Mouse (Mus musculus) ES-CJ7 (cell line): ENCODE results near the gene Sipa1l3.
A peak's percentile ranks its signal among the peaks of the same experiment; 100 is the strongest.

Source experiments
- DNase-seq: peaks from one replicate; pipeline ENCODE4 v3.0.0; 2011; ENCODE audit warnings: low read depth, low spot score

Sipa1l3 gene

GRCm38 (mm10) chr7:29416906-29417305 is 101.5 kb downstream of the Sipa1l3 start:
- peak; percentile 82 for DNase-seq

- DNase-seq: no peak
Measured at GRCm38 (mm10) chr7:29411838-29412580, 106.4 kb downstream of the Sipa1l3 start.

DNA sequence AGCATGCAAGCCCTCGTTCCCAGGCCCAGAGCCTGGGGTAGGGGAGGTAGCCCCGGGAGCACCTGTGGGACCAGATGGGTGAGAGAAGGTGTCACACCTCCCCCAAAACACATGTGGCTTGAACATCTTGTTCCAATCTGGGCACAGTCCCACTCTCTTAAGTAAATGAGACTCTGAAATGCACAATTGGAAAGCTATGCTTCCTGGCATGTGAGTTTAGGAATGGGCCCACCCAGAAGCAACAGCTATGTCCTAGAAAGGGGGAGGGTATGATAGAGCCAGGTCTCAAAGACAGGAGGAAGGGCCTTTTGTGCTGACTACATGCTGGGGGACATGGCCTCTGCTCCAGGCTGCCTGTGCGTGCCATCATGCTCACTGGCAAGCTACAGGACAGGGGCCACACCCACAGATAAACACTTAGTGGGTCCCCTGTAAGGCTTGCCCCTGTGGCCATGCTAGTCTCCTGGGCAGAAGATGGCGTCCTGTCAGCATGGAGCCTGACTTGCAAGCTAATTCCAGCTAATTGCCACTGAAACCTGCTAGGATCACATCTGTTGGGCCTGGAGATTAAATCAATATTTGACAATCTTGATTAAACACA is 107.1 kb downstream of the Sipa1l3 start:
- no peak for DNase-seq

- no peak for DNase-seq
Measured at GRCm38 (mm10) chr7:29410402-29410801, 108.0 kb downstream of the Sipa1l3 start.

- no peak for DNase-seq
Measured at GRCm38 (mm10) chr7:29406855-29407254, 111.6 kb downstream of the Sipa1l3 start.

- peak; percentile 91 for DNase-seq
Measured at GRCm38 (mm10) chr7:29404126-29404525, 114.3 kb downstream of the Sipa1l3 start.

GRCm38 (mm10) chr7:29402015-29402414 is 116.4 kb downstream of the Sipa1l3 start:
- DNase-seq: no peak

GRCm38 (mm10) chr7:29400451-29400850 is 118.0 kb downstream of the Sipa1l3 start:
- no peak for DNase-seq

DNA sequence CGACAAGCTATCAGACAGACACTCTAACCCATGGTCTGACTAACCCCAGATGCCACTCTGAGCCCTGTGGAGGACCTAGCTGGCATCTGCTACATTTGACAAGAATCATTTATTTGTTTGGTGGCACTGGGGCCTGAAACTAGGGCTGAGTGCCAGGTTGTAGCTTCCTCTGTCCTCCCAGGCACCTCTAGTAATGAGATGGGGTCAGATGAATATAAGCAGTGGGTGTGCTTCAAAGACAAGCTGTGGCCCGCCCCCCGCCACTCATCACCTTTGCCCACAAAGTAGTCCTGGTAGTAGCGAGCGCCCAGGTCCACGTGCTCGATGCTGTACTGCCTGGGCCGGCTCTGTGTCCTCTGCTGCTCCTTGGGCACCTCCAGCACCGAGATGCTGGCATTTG is 119.4 kb downstream of the Sipa1l3 start:
- no peak for DNase-seq

DNA sequence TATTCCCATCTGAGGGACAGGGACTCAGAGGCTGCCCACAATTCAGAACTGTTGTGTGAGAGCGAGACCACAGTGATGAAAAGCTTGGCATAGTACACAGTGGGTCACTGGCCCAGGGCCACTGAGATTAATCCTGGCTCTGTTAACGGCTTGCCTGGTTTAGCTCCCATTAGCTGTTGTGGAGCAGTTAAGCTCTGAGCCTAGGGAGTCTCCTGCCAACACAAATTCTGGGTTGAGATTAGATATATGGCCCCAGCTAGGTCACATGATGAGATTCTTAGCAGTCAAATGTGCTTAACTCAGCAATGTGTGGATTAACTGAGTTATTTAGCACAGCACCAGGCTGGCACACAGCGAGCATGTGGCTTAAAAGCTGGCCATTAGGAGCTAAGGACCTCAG is 121.0 kb downstream of the Sipa1l3 start:
- DNase-seq: no peak

DNA sequence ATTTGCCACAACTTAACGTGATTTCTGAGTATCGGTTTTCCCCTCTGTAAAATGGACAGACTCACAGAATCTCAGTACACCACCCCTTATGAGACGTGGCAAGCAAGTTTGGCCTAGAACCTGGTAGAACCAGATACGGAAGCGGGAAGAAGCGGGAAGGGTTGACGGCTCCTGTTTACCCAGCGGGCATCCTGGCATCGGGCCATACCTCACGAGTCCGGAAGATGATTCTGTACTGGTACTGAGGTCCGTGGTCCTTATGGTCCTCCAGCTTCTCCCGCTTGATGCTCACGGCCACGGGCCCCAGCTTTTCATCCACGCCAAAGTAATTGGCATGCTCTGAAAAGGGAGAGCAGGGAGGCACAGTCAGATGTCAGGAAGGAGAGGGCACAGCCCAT is 121.5 kb downstream of the Sipa1l3 start:
- DNase-seq: no peak

GRCm38 (mm10) chr7:29396216-29396942 is 122.1 kb downstream of the Sipa1l3 start:
- DNase-seq: no peak

DNA sequence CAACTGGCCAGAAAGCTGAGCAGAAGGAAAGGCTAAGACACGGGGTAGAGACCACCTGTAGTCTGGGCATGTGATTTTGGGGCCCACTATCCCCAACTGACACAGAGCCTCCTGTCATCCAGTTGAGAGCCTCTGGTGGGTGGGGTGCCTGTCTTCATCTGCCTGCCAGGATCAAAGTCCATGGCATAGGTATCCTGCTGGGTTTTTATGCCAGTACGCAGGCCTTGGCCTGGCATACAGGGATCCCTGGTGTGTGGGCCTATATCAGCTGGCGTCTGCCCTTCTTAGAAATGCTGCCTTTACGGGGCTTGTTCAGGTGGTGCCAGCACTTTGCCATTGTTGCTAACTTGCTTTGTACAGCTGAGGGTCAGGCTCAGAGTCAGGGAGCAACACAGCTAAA is 123.3 kb downstream of the Sipa1l3 start:
- DNase-seq: no peak

- DNase-seq: no peak
Measured at GRCm38 (mm10) chr7:29393292-29393691, 125.1 kb downstream of the Sipa1l3 start.

DNA sequence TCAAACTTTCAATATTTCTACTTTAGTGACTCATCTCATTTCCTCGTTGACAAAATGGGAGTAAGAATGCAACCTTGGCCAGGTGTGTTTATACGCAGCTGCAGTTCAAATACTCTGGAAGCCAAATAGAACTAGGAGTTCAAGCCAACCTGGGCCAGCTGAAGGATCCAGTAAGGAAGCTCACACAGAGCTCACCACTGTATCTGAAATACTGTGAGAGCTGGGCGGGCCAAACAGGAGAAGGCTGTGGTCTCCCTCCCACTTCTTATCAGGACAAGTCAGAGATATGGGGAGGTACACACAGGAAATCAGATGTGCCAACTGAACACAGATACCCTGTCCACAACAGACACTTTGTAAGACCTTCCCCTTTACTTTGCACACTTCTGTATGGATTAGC is 125.6 kb downstream of the Sipa1l3 start:
- DNase-seq: no peak

- DNase-seq: no peak
Measured at GRCm38 (mm10) chr7:29391761-29392512, 126.5 kb downstream of the Sipa1l3 start.

DNA sequence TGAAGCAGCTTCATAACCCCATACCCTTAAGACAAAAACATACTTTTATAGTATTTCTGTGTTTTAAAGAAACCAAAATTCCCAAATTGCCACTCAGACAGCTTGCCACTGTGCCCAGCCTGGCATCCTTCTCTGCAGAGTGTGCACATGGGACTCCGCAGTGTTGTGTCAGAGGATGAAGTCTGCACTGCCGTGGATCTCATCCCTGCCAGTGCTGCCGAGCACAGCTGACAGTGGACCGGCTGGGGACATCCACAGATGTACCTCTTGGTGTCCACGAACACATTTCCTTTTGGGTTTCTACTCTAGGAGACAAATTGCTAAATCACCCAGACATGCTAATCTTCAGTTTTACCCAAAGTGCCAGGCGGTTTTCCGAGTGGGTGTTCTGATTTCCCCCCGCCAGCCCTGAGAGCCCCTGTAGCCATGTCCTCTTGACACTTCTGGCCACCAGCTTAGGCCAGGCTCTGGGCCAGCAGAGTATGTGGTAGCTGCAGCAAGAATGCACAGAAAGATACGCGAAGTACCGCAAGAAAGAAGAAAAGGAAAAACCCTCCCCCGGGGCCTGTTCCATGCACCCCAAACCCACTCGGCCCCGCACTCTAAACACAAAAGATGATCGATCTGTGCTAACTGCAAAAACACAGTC is 127.2 kb downstream of the Sipa1l3 start:
- no peak for DNase-seq

- no peak for DNase-seq
Measured at GRCm38 (mm10) chr7:29390234-29390633, 128.2 kb downstream of the Sipa1l3 start.

DNA sequence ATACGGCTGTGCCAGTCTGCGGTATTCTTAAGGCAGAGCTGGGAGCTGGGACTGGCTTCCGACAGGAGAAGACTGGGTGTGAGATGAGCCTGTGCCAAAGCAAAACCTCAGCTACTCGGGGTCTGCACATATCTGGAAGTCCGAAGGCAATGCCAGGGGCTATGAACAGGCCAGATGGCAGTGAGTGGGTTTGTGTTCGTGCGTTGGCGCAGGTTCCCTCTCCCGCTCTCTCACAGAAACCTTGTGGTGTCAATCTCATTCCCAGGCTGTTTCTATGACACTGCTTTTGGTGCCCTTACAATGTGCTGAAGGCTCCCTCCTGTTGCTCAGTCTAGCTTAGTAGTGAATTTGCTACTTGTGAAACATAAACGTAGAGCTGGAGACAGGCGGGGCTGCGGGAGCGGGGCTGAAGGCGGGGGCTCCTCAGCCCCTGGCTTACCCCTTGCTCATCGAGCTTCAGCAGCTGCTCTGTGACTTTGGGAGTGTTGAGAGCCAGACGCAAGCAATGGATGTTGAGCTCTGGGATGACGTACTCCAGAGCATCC is 130.8 kb downstream of the Sipa1l3 start:
- DNase-seq: no peak

GRCm38 (mm10) chr7:29386349-29386748 is 132.1 kb downstream of the Sipa1l3 start:
- DNase-seq: no peak

- DNase-seq: no peak
Measured at GRCm38 (mm10) chr7:29385791-29386190, 132.7 kb downstream of the Sipa1l3 start.
